Mouse (Mus musculus): ENCODE results near the gene Trpv4.

Trpv4 gene

GRCm38 (mm10) chr5:114658255-114658654, at the start of gene Trpv4:
Gene Trpv4, minus strand, starts transcription at chr5:114658421.
- no peak for DNase-seq

GRCm38 (mm10) chr5:114707265-114708068, 49.2 kb upstream of the Trpv4 start, which contains the start of gene Tchp:
Gene Tchp, plus strand, starts transcription at chr5:114707760.
- peak; percentile 89 for DNase-seq

- DNase-seq = no peak
These were observed 44.5 kb upstream of the Trpv4 start for GRCm38 (mm10) chr5:114702403-114703392.

GRCm38 (mm10) chr5:114699015-114699414, 40.8 kb upstream of the Trpv4 start:
- DNase-seq = no peak

GRCm38 (mm10) chr5:114698044-114698746, 40.0 kb upstream of the Trpv4 start:
- no peak for DNase-seq

- DNase-seq = no peak
These were observed 38.7 kb upstream of the Trpv4 start for GRCm38 (mm10) chr5:114696939-114697338.

- DNase-seq = no peak
These were observed 37.6 kb upstream of the Trpv4 start for GRCm38 (mm10) chr5:114695775-114696174.

- DNase-seq = peak; percentile 89
These were observed 32.7 kb upstream of the Trpv4 start, which contains the start of gene Gltp for GRCm38 (mm10) chr5:114690633-114691567. Gene Gltp, minus strand, starts transcription at chr5:114690984.

- DNase-seq = peak; percentile 85
These were observed 31.6 kb upstream of the Trpv4 start for GRCm38 (mm10) chr5:114689700-114690366.

GRCm38 (mm10) chr5:114688703-114689102, 30.5 kb upstream of the Trpv4 start:
- no peak for DNase-seq

GRCm38 (mm10) chr5:114687901-114688300, 29.7 kb upstream of the Trpv4 start:
- DNase-seq = no peak

- DNase-seq = no peak
These were observed 28.5 kb upstream of the Trpv4 start for GRCm38 (mm10) chr5:114686726-114687210.

GRCm38 (mm10) chr5:114685986-114686385, 27.8 kb upstream of the Trpv4 start:
- no peak for DNase-seq

GRCm38 (mm10) chr5:114681717-114682116, 23.5 kb upstream of the Trpv4 start:
- DNase-seq = no peak

GRCm38 (mm10) chr5:114680676-114681285, 22.6 kb upstream of the Trpv4 start:
- no peak for DNase-seq

GRCm38 (mm10) chr5:114679841-114680591, 21.8 kb upstream of the Trpv4 start:
- no peak for DNase-seq

- DNase-seq = no peak
These were observed 16.4 kb upstream of the Trpv4 start for GRCm38 (mm10) chr5:114674594-114674993.

- no peak for DNase-seq
These were observed 14.9 kb upstream of the Trpv4 start for GRCm38 (mm10) chr5:114673114-114673513.

GRCm38 (mm10) chr5:114669014-114669413, 10.8 kb upstream of the Trpv4 start:
- DNase-seq = no peak

Measured in kidney, adult 11 months (tissue).